Mouse (Mus musculus) C2C12 (cell line): Measurements from ENCODE around the gene Hmga1b. TPM values are rescaled to one million over a fixed set of nuclear protein-coding genes. Genes with fewer than 3 reads are reported as not detected.
A peak's percentile ranks its signal among the peaks of the same experiment; 100 is the strongest.

Source experiments
- H3K27me3 ChIP-seq: one replicate; pipeline ENCODE4 v1.6.1; 2011; ENCODE audit not compliant: control insufficient read depth, insufficient read depth, insufficient read length
- H3K36me3 ChIP-seq: one replicate; pipeline ENCODE4 v1.6.1; 2011; ENCODE audit not compliant: control insufficient read depth, insufficient read depth
- H3K4me3 ChIP-seq: one replicate; pipeline ENCODE4 v1.5.1; 2011; ENCODE audit warnings: mild to moderate bottlenecking, control low read depth; ENCODE audit not compliant: poor library complexity, insufficient read depth, severe bottlenecking
- H3K79me2 ChIP-seq: one replicate; pipeline ENCODE4 v1.6.1; 2011; ENCODE audit not compliant: control insufficient read depth, insufficient read depth
- H3K79me3 ChIP-seq: one replicate; pipeline ENCODE4 v1.6.1; 2011; ENCODE audit warnings: low read depth, control low read depth
- H3ac ChIP-seq: one replicate; pipeline ENCODE3; 2011; ENCODE audit warnings: low read depth; ENCODE audit not compliant: control insufficient read depth, insufficient read length
- CEBPB ChIP-seq: IDR thresholded peaks from one replicate; pipeline ENCODE4 v1.6.1; 2011; ENCODE audit warnings: low read depth, mild to moderate bottlenecking, control low read depth, moderate library complexity
- CTCF ChIP-seq: IDR thresholded peaks from one replicate; pipeline ENCODE4 v1.5.1; 2011; ENCODE audit not compliant: control insufficient read depth, insufficient read depth, insufficient read length
- FOSL1 ChIP-seq: IDR thresholded peaks from one replicate; pipeline ENCODE4 v1.8.0; 2011; ENCODE audit warnings: mild to moderate bottlenecking, low read length; ENCODE audit not compliant: poor library complexity, insufficient read depth, severe bottlenecking
- MAX ChIP-seq: IDR thresholded peaks from one replicate; pipeline ENCODE4 v1.6.1; 2011; ENCODE audit warnings: mild to moderate bottlenecking, control low read depth
- MYOD1 ChIP-seq: IDR thresholded peaks from one replicate; pipeline ENCODE4 v1.6.1; 2011; ENCODE audit warnings: low read depth; ENCODE audit not compliant: control insufficient read depth, insufficient read length
- MYOG ChIP-seq: IDR thresholded peaks from one replicate; pipeline ENCODE4 v1.6.1; 2011; ENCODE audit not compliant: control insufficient read depth, insufficient read length; ENCODE audit errors: extremely low read depth
- USF1 ChIP-seq: IDR thresholded peaks from one replicate; pipeline ENCODE4 v1.6.1; 2011; ENCODE audit warnings: low read depth, mild to moderate bottlenecking, control low read depth, moderate library complexity
- polyA plus RNA-seq: library from polyadenylated mRNA; unstranded; fragments of >200 nt; fragmentation: generic; extraction: Trizol; gene quantifications from one replicate; pipeline ENCODE4 v1.2.1, GENCODE M21; 2012; ENCODE audit warnings: missing spikeins

Gene Hmga1b
- polyA plus RNA-seq, 1 experiment: 774 TPM

- Histone ChIP-seq H3K79me3 (peaks cover 20% of the 10 kb centered on the region), H3ac (no peak overlapping the region), H3K79me2 (peaks cover 30% of the 10 kb centered on the region), H3K36me3 (peaks cover 67% of the 10 kb centered on the region), H3K4me3 (no peak overlapping the region), H3K27me3 (no peaks in the 10 kb centered on the region)
- no peak for TF ChIP-seq MYOD1
- no peak for TF ChIP-seq MYOG
- no peak for TF ChIP-seq CEBPB
- no peak for TF ChIP-seq USF1
- TF ChIP-seq MAX: no peak
- no peak for TF ChIP-seq CTCF
- no peak for TF ChIP-seq FOSL1
Observed at GRCm38 (mm10) chr11:120792652-120793051, 30.1 kb downstream of the Hmga1b start.

DNA sequence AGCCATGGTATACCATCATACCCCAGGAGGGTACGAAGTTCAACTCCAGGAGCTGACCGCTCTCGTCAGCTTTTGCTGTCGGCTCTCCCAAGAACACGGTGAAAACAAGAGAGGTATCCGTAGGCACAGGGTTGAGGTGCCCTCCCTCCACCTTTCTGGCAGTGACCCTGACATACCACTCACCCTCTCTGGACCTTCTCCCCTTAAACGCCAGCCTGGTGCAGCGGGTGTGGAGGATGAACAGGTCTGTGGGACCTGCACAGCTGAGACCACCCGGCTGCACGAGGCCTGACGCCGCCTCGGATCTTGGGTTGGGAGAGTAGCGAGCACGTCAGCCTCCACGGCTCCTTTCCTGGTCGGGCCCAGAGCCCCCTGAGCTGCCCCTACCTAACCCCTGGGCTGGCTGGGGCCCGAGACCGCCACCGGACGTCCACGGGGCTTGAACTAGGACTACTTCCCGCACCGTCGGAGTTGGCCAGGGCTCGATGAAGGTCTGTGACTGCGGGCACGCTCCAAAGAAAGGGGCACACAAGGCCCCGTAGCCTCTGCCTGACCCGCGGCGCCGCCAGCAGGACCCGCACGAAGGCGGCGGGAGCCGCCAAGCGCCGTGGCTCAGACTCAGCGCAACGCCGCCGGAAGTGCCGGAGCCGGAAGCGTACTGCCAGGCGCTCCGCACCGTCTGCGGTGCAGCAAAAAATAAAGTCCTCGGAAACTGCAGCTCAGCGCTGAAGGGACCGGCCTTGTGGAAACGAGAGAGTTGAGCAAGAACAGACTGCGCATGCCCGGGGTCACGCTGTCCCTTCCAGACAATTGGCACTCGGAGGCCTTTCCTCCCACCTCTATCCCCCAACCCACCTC, 33.4 kb downstream of the Hmga1b start, which contains the start of gene Dus1l:
TSS of gene Dus1l (minus strand) at position 648 of the 858 bp plus-strand sequence.
- Histone ChIP-seq H3K27me3 (no peaks in the 10 kb centered on the region), H3K36me3 (peaks cover 37% of the 10 kb centered on the region), H3K79me2 (peaks cover 28% of the 10 kb centered on the region), H3K4me3 (peak within 1 kb of the TSS; percentile 99), H3K79me3 (peaks cover 20% of the 10 kb centered on the region), H3ac (peak within 1 kb of the TSS; percentile 82)
- TF ChIP-seq CEBPB (peak; percentile 64), MAX (peak; percentile 83), MYOG (no peak), USF1 (peak; percentile 13)

- no peak for TF ChIP-seq USF1
- no peak for TF ChIP-seq CTCF
- Histone ChIP-seq H3K4me3 (peak overlapping the region; percentile 99), H3ac (peak overlapping the region; percentile 43), H3K27me3 (no peaks in the 10 kb centered on the region), H3K79me2 (peaks cover 28% of the 10 kb centered on the region), H3K79me3 (peaks cover 20% of the 10 kb centered on the region), H3K36me3 (peaks cover 31% of the 10 kb centered on the region)
Observed at GRCm38 (mm10) chr11:120796614-120796946, 34.0 kb downstream of the Hmga1b start.

- Histone ChIP-seq H3K27me3 (no peaks in the 10 kb centered on the region), H3K79me3 (peaks cover 20% of the 10 kb centered on the region), H3K4me3 (no peak overlapping the region), H3ac (no peak overlapping the region), H3K79me2 (peaks cover 28% of the 10 kb centered on the region), H3K36me3 (peaks cover 16% of the 10 kb centered on the region)
- TF ChIP-seq CEBPB (no peak), USF1 (no peak), FOSL1 (no peak), MYOD1 (no peak), MYOG (no peak), MAX (no peak), CTCF (no peak)
Observed at GRCm38 (mm10) chr11:120798244-120798643, 35.6 kb downstream of the Hmga1b start.

DNA sequence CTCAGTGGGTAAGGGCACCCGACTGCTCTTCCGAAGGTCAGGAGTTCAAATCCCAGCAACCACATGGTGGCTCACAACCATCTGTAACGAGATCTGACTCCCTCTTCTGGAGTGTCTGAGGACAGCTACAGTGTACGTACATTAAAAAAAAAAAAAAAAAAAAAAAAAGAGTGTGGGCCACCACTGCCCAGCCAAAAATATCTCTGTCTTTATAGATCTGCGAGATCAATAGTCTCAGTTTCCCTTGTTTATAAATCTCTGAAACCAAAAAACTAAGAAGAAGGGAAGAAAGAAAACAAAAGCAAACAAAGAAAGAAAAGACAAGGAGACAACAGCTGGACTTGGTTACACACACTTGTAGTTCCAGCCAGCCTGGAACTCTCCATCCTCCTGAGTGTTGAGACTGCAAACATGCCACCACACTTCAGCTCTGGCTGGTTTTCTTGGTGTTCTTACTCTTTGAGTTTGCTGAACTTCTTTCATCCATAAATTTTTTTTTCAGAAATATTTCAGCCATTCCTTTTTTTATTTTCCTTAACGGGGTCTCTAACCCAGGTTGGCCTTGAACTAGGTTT, 36.8 kb downstream of the Hmga1b start:
- Histone ChIP-seq H3ac (no peak overlapping the region), H3K27me3 (no peaks in the 10 kb centered on the region), H3K36me3 (peaks cover 6% of the 10 kb centered on the region), H3K79me3 (peaks cover 17% of the 10 kb centered on the region), H3K79me2 (peaks cover 19% of the 10 kb centered on the region), H3K4me3 (no peak overlapping the region)
- TF ChIP-seq MYOG: no peak
- TF ChIP-seq MYOD1: no peak
- no peak for TF ChIP-seq FOSL1
- TF ChIP-seq CTCF: no peak
- TF ChIP-seq USF1: no peak
- TF ChIP-seq MAX: no peak
- no peak for TF ChIP-seq CEBPB
